Mouse (Mus musculus) frontal cortex, postnatal 25 days (tissue): ENCODE measurements around the gene Acap2.

Experiments used
- DNase-seq, 2 experiments: peaks; one replicate each; pipeline ENCODE4 v3.0.0; 2022; ENCODE audit warnings: low spot score in 2 of 2

Gene Acap2

DNA sequence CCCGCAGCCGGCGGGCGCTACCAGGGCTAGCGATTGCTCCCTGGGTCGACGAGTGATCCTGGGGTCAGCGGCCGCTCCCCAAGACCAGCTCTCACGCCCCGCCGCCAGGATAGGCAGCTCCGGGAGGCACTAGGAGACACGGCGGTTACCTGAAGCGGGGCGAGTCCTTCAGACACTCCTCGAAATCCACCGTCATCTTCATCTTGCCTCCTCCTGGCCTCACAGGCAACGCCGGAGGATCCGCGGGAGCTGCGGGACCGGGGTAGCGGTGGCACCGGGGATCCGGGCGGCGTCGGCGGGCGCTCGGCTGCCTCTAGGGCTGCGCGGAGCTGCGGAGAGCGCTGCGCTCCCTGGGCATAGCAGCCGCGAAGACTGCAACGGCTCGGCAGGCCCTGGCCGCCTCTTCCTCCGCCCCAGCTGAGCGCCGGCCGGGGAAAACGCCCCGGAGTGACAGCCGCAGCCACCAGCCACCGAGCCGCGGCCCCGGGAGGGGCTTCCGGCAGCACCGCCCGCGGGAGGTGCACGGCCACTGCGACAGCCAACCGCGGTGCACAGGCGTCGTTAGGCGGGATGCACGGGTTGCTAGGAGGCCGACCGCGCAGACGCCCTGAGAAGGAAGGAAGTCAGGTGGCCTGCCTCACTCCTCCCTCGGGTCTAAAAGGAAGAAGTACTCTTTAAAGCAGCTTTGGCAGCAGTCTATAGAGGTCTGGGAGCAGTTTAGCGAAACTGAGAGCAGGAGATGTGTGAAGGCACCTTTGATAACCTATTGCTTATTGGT is at the start of gene Acap2:
TSS of gene Acap2 (minus strand) at position 456 of the 778 bp plus-strand sequence.
- peak; percentile 93 to 97 for DNase-seq

DNA sequence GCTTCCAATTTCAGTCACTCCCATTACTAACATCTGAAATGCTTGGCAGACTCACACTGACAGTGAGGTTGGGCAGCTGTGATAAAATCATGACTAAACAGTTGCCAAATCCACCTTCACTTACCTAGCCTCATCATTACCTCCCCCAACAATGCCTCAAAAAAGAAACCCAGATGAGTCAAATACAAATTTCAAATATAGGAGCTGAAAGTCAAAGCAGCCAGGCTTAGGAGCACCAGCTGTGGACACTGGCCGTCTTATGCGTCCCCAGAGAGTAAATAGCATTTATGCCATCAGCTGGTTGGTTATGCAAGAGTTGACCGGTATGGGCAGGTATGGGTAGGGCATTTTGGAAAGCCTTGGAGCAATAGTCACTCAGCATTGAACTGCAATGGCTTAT is 48.4 kb upstream of the Acap2 start:
- no peak for DNase-seq

DNA sequence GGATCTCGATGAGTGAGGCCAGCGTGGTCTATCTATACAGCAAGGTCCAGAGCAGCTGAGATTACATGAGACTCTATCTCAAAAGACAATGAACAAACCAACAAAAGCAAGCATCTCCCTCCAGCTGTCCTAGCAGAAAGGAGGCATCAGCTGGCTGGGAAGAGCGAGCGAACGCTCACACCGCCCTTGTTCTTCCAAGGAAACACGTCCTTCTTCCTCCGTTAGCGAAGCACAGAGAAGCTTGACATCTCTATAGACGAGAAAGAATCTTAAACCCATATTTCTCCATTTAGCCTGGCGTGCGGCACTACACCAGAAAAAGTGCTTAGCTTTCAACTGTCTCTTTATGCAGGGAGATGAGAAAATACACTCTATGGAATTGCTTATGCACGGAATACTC is 47.7 kb upstream of the Acap2 start:
- DNase-seq = no peak

DNA sequence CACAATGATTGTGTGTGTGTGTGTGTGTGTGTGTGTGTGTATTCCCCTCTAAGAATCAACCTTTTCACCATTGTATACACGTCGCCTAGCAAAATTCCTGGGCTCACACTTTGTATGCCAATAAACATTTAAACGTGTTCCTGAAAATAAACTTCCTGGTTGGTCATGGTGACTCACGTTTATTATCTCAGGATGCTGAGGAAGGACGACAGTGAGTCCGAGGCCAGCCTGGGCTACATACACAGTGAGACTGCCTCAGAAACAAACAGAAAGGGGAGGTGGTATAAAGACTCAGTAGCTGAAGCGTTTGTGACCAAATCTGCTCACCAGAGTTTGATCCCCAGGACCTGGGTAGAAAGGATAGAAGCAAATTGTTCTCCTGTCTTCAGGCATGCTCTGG is 46.4 kb upstream of the Acap2 start:
- DNase-seq = no peak

DNA sequence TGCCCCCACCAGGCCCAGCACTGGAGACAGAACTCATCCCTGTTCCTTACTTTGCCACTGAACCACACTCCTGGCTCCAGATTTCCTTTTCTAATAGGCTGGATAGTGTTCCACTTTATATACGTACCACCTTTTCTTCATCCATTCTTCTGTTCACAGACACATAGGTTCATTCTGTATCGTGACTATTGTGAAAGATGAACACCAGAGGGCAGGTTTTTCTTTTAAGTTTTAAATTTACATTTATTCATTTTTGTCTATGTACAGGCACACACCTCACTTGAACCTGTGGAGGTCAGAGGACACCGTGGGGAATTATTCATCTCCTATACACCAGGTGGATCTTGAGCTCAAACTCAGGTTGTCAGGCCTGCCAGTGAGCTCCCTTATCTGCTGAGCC is 43.0 kb upstream of the Acap2 start:
- DNase-seq = no peak

DNA sequence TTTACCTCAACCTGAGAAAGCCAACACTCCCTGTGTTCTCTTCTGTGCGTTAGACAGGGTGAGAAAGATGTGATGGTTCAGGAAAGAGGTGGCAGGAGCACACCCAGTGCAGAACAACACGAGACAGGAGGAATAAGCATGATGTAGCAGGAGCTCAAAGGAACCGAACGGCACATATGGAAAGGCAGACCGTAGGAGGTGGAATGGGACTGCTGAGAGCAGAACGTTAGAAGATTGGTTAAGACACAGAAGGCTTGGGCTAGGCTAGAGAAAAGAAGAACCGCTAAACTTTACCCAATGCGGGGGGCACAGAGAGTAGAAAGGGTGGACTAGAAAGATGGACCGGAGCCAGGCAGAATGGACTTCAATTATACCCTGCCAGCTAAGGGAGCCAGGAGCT is 40.4 kb upstream of the Acap2 start:
- no peak for DNase-seq

DNA sequence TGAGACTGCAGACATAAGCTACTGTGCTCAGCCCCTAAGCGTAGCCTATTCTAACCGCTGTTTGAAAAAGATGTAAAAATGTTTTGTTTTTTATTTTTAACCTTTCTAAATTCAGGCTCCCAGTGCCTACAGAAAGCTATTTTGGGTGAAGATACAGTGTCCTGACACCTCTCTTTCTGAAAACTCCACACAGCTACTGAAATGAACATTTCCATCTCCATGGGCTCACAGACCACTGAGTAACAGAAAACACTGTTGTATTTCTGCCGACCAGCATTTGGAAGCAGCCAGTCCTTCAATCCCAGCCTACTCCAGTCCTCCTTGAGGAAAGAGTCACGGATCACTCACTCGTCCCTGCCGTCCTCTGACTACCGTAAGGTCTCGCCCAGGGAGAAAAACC is 39.5 kb upstream of the Acap2 start:
- no peak for DNase-seq

DNA sequence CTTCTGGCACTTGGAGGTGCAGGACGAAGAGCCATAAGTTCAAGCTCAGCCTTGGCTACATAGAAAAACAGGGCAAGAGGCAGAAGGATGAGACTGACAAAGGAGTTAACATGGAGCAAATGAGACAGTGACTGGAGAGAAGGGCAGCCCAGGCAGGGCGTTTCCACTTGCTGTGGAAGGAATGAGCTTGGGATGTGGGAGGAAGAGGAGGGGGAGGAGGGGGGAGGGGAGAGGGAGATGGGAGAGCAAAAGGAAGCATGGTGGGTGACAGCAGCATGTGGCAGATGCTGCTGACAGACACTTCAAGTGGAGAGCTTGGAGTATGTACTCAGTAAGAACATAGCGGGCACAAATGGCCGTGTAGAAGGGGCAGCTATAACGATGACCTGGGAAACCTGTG is 37.2 kb upstream of the Acap2 start:
- DNase-seq = no peak

DNA sequence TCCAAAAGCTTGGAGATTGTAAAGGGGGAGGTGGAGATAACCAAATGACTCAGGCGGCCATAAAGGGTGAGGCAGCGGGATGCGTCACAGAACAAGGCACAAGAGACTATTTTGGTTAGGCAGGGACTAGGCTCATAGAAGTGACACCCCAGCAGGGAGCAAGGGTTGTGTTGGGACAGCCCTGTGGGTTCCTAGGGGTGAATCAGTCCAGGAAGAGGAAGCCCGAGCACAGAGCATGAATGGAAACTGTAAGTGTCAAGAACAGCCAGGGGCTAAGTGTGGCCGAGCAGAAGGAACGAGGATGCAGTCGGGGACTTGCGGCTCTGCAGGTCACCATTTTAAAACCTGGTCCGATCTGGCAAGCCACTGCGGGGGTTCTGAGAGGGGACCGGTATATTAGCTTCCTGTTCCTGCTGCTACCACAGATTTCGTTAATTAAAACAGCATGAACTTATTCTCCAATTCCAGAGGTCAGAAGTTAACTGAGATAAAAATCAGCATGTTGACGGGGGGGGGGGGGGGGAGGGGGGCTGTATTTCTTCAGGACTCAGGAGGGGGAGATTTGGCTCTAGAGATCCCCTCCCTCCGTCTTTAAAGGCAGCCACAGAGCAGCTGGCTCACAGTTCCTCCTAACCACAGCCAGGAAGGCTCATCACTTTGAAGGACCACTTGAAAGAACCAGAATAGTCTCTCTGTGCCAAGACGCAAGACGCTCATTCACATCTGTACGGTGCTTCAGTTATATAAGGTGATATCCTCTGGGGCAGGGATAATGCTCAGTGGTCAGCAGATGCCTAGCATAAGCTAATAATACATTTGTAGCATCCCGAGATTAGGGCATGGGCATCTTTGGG is 34.6 kb upstream of the Acap2 start:
- DNase-seq = no peak

DNA sequence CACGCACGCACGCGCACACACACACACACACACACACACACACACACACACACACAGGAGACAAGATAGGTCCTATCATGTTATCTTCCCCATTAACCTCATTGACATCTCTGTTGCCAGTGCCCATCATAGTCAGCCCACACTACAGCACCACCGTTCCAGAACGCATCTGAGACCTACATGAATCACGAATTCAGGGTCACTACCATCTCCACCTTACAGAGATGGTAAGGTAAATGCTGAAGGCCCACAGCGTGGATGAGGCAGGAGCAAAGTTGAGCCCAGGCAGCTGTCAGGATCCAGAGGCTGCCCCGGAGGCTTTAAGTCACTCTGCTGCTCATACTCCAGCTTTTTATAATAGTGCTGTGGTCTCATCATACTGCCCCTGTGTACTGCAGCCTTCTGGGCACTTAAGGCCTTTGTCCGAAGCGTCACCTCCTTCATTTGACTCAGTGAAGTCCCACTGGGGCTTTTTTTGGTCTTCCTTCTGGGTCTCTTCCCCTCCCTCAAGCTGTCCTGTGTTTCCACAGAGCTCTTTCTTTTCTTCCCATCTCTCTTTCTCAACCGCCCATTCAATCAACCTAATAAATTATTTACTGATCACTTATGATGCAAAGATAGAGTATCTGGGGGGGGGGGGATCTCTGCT is 33.9 kb upstream of the Acap2 start:
- no peak for DNase-seq

DNA sequence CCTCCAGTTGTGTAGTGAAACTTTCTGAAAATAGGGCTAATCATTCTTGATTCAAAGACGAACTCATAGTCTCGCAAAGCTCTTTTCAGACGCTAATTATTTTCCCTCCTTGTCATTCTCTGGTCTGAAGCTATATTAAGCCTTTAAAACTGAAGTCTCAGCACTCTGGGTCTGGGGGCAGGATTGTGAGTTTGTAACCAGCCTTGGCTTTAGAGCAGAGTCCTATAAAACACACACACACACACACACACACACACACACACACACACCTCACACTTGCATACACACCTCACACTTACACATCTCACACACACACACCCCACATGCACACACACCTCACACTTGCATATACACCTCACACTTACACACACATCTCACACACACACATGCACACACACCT is 33.3 kb upstream of the Acap2 start:
- DNase-seq = no peak

DNA sequence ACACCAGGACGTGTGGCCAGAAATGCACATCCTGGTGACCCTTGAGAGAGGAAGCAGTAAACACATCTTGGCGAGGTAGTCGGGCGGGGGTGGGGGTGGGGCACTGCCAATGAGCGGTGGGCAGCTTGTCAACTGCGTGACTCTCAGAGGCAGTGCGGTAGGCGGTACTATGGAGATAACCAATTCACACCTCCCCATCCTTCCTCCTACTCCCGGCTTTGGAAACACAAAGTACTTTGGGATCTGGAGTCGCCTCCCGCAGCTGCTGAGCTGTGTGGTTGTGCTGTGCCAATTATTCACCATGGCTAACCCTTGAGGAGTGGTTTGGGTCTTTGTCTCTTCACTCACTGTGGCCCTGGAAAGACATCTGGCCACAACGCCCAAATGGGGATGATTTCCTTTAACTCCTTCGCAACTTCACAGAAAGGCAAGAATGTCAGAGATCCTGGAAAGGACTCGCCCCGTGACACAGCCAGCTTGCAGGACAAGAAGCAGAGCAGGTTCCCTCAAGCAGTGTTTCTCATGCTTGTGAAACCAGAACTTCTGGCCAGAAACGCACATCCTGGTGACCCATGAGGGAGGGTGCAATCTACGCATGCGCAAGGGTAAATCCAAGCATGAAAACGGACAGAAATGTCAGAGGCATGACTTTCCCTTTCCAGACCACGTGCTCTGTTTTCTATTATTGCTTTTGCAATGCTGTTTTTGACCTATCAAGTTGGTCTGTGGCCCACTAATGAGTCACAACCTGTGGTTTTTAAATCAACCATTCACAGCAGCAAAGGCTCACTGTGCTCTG is 32.7 kb upstream of the Acap2 start:
- DNase-seq = peak; percentile 29 to 36

DNA sequence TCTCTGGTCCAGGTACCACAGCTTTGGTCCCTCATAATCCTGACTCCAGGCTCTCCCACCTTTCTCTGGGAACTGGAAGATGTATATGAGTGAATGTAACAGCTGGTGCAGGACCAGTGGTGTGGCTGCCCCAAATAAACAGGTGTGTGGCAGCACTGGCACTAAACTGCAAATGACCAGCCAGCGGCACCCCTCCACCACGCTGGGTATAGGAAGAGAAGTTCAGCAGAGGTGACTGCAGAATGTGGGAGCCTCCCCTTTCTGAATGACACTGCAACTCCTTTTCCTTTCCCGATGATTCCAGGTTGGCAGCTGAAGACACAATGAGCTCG is 32.1 kb upstream of the Acap2 start:
- DNase-seq = no peak

DNA sequence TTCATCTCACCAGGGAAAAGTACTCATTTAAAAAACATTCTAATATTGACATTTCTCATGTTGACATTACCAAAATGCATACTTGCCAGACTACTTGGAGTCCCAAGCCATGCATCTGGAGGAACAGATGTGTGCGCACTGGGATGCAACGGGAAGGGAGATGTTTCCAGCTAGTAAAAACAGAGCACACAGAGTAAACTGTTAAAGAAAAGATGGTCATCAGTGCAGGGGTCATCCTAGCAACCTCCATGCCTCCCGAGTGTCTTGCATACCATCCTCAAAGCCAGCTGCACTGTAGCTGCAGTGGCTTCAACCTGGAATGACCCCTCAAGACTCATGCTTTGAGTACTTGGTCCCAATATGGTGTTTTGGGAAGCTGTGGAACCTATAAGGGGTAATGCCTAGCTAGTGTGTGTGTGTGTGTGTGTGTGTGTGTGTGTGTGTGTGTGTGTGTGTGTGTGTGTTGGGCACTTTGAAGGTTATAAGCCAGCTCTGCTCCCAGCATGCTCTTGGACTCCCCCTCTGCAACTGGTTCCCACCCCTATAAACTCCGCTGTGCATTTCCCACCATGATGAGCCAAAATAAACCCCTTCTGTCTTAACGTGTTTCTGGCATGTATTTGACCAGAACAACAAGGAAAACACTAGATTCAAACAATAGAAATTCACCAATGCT is 31.6 kb upstream of the Acap2 start:
- no peak for DNase-seq

DNA sequence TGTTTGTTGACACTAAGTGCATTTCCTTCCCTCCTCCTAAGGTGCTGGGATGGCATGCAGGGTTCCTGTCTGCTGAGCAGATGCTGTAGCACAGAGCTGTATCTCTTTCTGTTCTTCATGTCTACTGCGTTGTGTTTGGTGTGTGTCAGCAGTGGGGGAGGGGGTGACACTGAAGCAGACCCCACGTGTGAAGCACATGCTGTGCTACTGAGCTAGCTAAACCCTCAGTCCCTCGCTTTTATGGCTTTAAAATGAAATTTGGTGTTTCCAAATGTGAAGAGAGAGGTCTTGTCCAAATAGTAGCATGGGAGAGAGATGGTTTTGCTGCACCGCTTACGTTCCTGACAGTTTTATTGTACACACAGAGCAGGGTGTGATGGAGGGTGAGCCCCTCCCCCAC is 30.5 kb upstream of the Acap2 start:
- DNase-seq = peak in 1 of 2 experiments; percentile 2

DNA sequence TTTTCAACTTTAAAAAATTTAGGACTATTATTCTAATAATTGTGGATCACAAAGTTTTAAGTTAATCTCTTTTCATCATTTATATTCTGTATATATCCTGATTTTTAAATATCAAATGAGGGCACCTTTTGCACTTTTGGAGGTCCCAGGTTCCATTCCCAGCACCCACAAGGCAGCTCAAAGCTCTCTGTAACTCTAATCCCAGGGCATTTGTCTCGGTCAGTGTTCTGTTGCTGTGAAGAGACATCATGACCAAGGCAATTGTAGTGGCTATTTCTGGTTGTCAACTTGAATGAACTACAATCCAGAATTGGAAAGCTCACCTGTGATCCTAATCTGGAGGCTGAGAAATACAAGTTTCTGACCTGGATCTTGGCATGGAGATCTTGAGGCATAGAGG is 26.7 kb upstream of the Acap2 start:
- no peak for DNase-seq

DNA sequence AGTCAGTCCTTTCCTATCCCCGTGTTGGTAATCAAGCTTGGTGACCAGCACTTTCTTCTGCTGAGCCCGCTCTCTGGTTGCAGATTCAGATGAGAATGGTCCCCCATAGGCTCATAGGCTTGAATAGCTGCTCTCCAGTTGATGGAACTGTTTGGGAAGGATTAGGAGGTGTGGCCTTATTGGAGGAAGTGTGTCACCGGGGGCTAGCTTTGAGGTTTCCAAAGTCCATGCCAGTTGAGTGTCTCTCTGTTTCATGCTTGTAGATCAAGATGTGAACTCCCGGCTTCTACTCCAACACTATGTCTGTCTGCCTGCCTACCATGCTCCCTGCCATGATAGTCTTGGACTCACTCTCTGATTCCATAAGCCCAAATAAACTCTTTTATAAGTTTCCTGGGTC is 14.2 kb upstream of the Acap2 start:
- no peak for DNase-seq

DNA sequence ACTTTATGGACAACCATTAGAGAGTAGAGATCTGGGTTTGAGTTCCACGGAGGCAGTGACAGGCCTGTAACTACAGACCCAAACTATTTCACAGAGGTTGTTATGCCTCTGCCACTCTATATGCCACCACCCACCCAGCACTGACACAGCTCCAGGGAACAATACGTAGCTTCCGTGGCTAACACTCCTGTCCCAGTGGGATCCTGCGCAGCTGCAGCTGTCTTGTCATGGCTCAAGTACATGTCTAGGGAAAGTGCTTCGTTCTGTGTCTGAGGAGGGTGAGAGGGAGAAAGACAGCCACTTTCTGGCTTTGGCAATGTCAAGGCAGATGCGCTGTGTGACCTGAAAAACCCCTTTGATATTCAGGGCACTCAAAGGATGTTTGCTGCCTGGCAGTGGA is 12.4 kb upstream of the Acap2 start:
- no peak for DNase-seq

DNA sequence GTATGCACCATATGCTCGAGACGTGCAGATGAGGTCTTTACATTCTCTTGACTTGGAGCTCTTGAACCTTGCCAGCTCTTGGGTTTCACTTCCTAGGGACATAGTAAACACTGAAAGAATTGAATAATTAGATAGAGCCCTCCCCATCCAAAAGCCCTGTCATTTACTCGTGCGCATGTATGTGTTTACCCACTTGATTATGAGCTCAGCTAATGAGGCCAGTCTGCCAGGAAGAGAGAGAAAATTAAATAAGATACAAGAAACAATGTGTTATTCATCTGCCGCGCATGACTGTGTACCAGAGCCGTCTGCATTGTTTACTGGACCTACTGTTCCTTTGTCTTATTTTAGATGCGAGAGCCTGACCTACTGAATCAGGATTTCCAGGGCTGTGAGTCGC is 10.5 kb upstream of the Acap2 start:
- DNase-seq = no peak

DNA sequence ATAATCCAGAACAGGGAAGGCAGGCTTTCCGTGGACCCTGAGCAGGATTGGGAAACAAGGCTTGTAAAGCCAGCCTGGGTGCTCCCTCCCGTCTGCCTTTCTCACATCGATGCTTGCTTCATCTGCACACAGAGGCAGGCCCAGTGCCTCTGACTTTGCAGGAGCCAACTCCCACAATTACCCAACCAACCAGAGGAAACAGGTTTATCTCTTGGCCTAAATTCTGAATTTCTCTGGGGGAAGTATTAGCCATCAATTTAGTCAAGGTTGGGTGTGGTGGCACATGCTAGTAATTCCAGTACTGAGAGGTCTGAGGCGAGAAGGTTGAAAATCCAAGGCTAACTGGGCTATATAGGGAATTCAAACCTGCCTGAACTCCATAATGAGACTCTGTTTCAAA is 9.4 kb upstream of the Acap2 start:
- no peak for DNase-seq

DNA sequence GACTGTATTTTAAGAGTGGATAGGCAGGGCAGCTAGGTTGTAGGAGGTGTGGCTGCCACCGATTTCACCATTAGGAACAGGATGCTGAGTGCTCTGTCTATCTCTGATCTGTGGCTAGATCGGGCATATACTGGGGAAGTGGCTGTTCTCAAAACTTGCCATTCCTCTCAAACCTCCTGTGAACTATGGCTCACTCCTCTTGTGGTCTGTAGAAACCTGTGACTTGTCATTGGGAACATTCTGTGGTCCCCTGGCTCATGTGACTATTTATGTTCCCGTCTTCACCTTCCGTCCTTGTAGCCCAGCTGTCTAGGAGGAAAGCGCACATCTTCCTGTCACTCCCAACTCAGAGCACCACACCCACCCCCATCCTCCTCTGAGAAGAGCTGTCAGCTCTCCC is 8.9 kb upstream of the Acap2 start:
- DNase-seq = no peak

DNA sequence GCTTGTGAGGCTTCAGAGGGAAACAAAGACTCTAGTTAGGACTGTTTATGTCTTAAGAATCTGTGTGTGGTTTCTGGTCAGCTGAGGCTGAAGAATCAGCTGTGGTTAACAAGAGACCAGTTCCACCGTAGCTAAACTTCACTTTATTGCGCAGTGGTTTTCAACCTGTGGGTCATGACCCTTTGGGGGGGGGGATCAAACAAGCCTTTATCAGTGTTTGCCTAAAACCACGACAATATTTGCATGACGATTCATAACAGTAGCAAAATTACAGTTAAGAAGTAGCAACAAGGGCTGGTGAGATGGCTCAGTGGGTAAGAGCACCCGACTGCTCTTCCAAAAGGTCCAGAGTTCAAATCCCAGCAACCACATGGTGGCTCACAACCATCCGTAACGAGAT is 4.7 kb upstream of the Acap2 start:
- DNase-seq = no peak
